Mouse (Mus musculus) cerebellum, postnatal 36 days (tissue): Measurements from ENCODE around the gene Trim7.
A peak's percentile ranks its signal among the peaks of the same experiment; 100 is the strongest.
"Not testable (repeated sequence)": the region's sequence is repeated elsewhere in the genome, so short reads cannot be mapped to it uniquely, and the experiment has no call there.

Experiments used
- DNase-seq, 2 experiments: peaks; one replicate each; pipeline ENCODE4 v3.0.0; 2021 to 2022; ENCODE audit warnings: mixed read lengths in 2 of 2

Trim7 gene

GRCm38 (mm10) chr11:48852624-48853473 is 26.9 kb downstream of the Trim7 start:
- no peak for DNase-seq

GRCm38 (mm10) chr11:48853474-48854180 is 27.7 kb downstream of the Trim7 start:
- peak; percentile 88 to 97 for DNase-seq

- peak in 1 of 2 experiments; percentile 71 for DNase-seq
Observed at GRCm38 (mm10) chr11:48859014-48859413, 33.1 kb downstream of the Trim7 start.

- no peak for DNase-seq
Observed at GRCm38 (mm10) chr11:48862784-48863319, 36.9 kb downstream of the Trim7 start.

GRCm38 (mm10) chr11:48863808-48864207 is 37.9 kb downstream of the Trim7 start:
- no peak for DNase-seq

- no peak for DNase-seq
Observed at GRCm38 (mm10) chr11:48866481-48866880, 40.5 kb downstream of the Trim7 start.

- no peak for DNase-seq
Observed at GRCm38 (mm10) chr11:48869380-48870110, 43.6 kb downstream of the Trim7 start.

- DNase-seq: no peak
Observed at GRCm38 (mm10) chr11:48870781-48871180, 44.8 kb downstream of the Trim7 start.

DNA sequence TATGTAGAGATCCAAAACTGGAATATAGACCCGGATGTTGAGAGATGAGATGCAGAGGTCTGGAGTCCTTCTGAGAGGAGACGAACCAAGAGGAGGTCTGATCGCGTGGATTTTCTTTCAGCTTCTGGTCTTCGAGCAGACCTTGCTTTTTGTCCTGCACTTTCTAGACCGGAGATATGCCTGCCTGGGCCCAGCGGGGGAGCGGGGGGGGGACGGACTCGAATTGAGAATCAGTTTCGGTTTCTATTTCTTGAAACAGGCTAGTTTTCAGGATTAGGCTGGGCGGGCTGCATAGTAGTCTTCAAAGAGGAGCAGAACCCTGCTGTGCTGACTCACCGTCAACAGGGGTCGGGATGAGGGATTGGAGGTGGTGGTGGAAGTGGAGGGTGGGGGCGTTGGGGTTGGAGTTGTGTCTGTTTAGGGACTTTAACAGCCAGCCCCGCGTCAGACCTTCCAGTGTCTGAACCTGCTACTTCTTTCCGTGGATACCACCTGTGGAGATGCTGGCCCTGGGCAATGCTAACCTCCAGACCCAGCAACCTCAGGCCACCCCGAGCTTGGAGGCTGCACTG is 45.3 kb downstream of the Trim7 start, which contains the start of gene Irgm1:
Gene Irgm1, minus strand, starts transcription at position 483 of the 572 bp plus-strand sequence.
- peak; percentile 31 to 33 for DNase-seq

DNA sequence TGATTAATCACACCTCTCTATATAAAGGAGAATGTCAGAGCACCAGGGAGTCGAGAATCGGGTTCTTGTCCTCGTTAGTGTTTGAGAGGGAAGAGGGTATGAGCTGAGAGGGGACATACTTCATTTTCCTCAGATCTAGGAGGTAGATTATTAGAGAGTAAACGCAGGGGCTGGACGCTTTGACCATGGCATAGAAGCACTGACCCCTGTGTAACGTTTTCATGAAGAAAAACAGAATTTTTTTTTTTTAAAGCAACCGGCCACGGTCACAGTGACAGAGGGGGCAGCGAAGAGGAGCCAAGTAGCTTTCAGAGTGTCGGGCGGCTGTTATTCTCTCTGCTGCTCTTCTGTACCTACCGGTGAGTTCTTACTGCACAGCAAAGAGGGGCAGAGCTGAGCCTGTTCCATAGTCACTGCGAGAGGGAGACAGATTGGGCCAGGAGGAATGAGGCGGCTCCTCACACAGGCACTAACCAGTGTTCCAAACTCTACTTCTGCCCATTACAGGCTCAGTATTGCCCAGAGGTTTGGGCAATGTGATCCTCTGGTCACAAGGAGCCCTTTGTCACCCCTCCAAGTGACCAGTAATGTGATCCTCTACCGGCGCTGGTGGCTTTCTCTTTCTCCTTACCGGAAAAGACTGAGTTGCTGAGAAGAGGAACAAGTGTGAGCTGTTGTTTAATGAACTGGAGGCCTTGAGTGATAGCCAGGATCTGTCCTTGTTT is 46.0 kb downstream of the Trim7 start:
- DNase-seq: peak in 1 of 2 experiments; percentile 24

- no peak for DNase-seq
Observed at GRCm38 (mm10) chr11:48872695-48873300, 46.9 kb downstream of the Trim7 start.

GRCm38 (mm10) chr11:48873591-48874290 is 47.8 kb downstream of the Trim7 start:
- DNase-seq: no peak

DNA sequence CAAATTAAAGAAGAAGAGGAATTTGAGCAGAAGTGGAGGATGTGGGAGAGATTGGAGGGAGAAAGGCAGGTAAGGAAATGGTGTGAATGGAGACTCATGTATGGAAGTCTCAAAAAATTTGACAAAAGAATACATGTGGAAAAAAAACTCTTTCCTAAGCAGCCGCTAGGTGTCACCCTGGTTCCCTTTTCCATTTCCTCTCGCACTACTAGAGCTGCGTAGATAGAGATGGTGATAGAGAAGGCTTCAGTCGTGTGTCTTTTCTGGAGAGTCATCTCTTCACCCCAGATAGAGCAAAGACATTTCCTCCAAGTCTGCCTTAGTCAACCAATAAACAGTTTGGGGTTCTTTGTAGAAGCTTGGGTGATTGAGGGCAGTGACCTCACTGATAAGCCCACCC is 48.5 kb downstream of the Trim7 start:
- DNase-seq: peak; percentile 31 to 48

DNA sequence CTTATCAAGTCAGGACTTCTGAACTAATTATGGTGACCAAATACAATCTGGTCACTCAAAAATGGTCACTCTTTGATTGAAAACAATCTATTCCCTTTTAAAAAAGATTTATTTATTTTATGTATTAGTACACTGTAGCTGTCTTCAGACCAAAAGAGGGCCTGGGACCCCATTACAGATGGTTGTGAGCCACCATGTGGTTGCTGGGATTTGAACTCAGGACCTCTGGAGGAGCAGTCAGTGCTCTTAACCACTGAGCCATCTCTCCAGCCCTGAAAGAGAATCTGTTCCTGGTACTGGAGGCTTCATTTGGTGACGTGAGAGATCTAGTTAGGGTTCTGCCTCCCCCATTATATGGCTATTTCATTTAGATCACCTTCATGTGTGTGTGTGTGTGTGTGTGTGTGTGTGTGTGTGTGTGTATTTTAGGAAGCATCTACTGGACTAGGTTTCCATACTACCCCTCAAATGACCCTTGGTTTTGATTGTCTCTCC is 49.5 kb downstream of the Trim7 start:
- DNase-seq: not testable (repeated sequence)

- no peak for DNase-seq
Observed at GRCm38 (mm10) chr11:48876680-48877079, 50.7 kb downstream of the Trim7 start.

- DNase-seq: no peak
Observed at GRCm38 (mm10) chr11:48898812-48899431, 73.0 kb downstream of the Trim7 start.

- DNase-seq: not testable (repeated sequence)
Observed at GRCm38 (mm10) chr11:48900654-48901566, 75.0 kb downstream of the Trim7 start.

- DNase-seq: not testable (repeated sequence)
Observed at GRCm38 (mm10) chr11:48901567-48901930, 75.6 kb downstream of the Trim7 start.
